Mouse (Mus musculus) bone marrow macrophage, adult 2 months (primary cell): ENCODE data around the gene Lrrc46. TPM values are rescaled to one million over a fixed set of nuclear protein-coding genes. Genes with fewer than 3 reads are reported as not detected.

ENCODE experiments used
- H3K27ac ChIP-seq: 2 replicates; pipeline ENCODE4 v1.5.1; 2012; ENCODE audit warnings: low read depth, low read length; ENCODE audit not compliant: insufficient read depth
- H3K4me1 ChIP-seq: 2 replicates; pipeline ENCODE4 v1.6.1; 2012; ENCODE audit warnings: low read length; ENCODE audit not compliant: control insufficient read depth, insufficient read depth
- H3K4me3 ChIP-seq: 2 replicates; pipeline ENCODE4 v1.5.1; 2012; ENCODE audit warnings: mild to moderate bottlenecking, low read length, moderate library complexity; ENCODE audit not compliant: insufficient read depth
- CTCF ChIP-seq: IDR thresholded peaks from 2 replicates; pipeline ENCODE4 v1.5.1; 2012; ENCODE audit warnings: low read depth, mild to moderate bottlenecking, low read length, moderate library complexity
- POLR2A ChIP-seq: IDR thresholded peaks from 2 replicates; pipeline ENCODE4 v1.6.1; 2012; ENCODE audit warnings: mild to moderate bottlenecking, low read depth, low read length, borderline replicate concordance
- polyA plus RNA-seq: library from polyadenylated mRNA; stranded (reverse); fragments of >200 nt; gene quantifications from 2 replicates; pipeline ENCODE4 v1.2.4, GENCODE M21; 2012; ENCODE audit not compliant: missing spikeins, insufficient read depth, insufficient read length

The Lrrc46 gene
- polyA plus RNA-seq, 1 experiment, result not detected

DNA sequence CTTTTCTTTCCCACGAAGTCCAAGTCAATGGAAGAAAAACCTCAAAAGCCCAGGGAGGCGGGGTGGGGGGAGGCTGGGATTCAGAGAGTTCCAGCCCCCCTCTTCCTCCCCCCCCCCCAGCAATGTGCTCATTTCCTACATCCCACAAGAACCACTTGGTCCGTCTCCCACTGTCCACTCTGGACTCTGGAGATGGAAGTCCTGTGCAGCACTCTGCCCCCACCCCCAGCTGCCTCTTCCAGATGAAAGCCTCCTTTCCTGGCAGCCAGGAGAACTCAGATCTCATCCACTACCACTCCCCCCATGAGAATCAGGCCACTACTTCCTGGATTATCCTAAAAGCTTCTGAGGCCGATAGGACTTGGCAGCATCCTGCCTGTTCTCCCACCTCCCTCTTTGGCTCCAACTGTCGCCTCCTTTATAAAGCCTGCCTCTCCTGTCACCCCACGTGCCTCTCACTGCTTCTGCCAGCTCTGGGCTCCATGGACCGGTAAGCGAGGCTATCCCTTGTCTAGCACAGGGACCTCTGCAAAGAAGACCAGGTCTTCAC, 28.0 kb downstream of the Lrrc46 start, which contains the start of gene Sp6:
Gene Sp6 (plus strand): TSS at position 274 of the 550 bp plus-strand sequence.
- no peak for TF ChIP-seq POLR2A
- TF ChIP-seq CTCF, result no peak
- Histone ChIP-seq H3K4me3 (no peak within 1 kb of the TSS), H3K27ac (no peak within 1 kb of the TSS), H3K4me1 (no peaks in the 10 kb centered on the region)

DNA sequence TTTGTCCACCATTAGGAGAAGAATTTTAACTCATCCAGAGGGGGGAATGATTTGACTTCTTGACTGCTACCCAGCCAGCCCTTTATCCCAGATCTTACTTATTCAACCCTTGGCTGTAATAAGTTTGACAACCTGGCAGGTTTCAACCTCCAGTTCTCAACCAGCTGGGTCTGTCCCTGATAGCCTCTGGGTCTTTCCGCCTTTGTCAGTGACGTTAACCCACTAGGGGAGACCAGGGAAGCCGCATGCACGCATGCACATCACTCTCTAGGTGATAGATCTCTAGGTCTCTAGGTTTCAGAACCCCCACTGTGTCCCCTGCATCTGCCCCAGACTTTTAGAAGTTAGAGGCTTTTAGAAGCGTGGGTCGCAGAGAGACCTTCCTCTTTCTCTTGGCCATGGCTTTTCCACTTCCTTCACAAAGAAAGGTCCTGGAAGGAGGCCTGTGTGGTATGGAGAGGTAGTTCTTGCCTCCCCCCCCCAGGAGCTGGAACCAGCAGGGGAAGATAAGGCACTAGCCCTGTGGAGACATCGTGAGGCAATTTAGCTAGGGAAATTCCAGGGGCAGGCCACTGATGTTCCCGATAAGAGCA, 31.9 kb downstream of the Lrrc46 start:
- Histone ChIP-seq H3K4me1 (no peaks in the 10 kb centered on the region), H3K27ac (no peak overlapping the region), H3K4me3 (no peak overlapping the region)
- TF ChIP-seq CTCF (no peak), POLR2A (no peak)

DNA sequence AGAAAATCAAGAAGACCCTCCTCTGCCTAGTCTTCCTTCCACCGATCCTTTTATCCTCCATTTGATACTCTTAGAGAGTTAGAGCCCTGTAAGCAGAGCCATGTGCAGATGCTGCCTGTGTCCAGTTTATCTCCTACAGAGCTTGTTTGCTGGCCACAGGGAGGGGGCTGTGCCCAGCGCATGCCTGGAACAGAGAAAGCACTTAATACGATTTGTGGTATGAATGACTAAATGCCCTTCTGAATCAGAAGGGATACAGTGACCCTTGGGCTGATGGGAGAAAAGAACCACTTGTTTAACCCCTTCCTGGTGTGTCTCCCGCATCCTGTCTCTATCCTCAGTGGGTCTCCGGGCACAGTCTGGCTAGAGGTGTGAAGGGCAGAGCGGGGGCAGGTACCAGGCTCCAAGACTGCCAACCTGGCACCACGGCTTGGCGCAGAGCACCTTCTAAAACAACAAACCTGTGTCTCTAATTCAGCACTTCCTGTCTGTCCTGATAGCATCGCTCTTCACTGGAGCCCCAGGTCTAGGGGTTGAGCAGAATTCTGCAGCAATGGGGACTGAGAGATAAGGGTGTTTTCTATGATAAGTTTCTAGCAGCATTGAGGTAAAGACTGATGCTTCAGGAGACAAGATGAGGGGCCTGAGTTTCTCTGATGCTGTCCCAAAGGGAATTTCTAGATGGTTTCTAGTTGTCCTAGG, 34.0 kb downstream of the Lrrc46 start:
- H3K27ac ChIP-seq, result no peak overlapping the region
- H3K4me1 ChIP-seq, result no peaks in the 10 kb centered on the region
- H3K4me3 ChIP-seq, result no peak overlapping the region
- no peak for TF ChIP-seq CTCF
- no peak for TF ChIP-seq POLR2A

DNA sequence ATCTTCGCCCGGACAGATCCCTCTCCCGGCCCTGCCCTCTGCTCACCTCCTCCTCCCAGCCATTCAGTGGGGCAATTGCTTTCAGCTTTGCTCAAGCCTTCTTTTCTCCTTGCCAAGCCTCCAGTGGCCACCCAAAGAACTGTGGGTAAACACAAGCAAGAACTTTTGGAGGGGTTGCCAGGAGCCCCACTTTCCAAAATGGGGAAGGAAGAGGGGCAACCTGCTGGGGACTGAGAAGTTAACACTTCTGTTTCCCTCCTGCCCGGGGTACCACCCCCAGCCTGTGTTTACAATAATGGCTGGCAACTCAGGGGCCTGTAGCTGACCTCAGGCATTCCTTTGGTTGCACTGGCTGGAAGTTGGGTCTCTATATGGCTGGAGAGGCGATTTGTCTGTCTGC, 38.0 kb downstream of the Lrrc46 start:
- no peak for TF ChIP-seq POLR2A
- TF ChIP-seq CTCF, result no peak
- Histone ChIP-seq H3K4me3 (no peak overlapping the region), H3K27ac (no peak overlapping the region), H3K4me1 (no peaks in the 10 kb centered on the region)

DNA sequence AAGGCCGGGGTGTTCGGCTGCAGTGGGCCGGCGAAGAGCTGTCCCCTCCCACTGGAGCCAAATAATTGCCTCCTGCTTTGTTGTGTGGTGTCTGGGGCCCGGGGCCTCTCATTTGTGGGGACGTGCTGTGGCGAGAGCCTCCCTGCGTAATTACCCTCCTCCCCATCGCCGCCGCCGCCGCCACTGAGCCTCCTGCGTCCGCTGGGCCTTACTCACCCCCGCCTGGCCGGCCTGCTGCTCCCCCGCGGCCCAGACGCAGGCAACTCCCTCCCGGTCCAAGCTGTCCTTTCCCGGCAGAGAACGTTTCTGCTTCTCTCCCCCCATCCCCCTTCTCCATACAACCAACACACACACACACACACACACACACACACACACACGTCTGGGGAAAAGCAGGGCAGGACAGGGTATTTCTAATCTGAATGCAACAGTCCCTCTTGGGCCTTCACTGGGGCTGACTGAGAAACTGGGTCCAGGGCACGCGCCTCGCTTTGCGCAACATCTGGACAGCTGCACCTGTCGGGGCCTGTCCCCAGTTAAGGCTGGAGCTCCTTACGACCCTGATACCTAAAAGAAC, 43.7 kb downstream of the Lrrc46 start:
- TF ChIP-seq POLR2A (no peak), CTCF (no peak)
- no peaks in the 10 kb centered on the region for H3K4me1 ChIP-seq
- no peak overlapping the region for H3K4me3 ChIP-seq
- H3K27ac ChIP-seq, result no peak overlapping the region

DNA sequence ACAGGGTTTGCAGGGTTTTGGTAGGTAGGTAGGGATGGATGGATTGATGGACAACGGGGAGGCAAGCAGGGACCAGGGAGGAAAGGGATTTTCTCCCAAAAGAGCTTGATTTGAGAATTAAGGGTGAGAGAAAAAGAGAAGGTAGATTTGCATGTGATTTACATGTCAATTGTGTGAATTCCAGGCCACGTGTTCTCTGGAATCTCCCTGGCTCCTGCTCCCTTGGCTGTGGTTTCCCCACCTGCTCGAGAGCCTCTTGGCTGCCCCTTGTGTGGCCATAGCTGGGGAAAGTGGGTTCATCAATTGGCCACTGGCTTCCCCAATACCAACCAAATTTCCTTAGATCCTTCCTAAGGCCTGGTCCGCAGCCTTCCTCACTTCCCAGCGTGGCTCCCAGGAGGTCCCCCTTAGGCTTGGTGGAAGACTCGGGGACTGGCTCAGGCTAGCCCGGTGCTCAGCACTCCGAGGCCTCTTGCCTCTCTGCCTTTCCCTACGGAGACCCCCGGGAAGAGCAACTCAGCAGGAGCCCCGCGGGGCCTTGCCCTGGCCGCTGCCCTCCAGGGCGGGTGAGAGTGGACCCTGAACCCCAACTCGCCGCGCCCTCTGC, 44.3 kb downstream of the Lrrc46 start:
- Histone ChIP-seq H3K4me1 (no peaks in the 10 kb centered on the region), H3K27ac (no peak overlapping the region), H3K4me3 (no peak overlapping the region)
- TF ChIP-seq CTCF, result no peak
- no peak for TF ChIP-seq POLR2A

DNA sequence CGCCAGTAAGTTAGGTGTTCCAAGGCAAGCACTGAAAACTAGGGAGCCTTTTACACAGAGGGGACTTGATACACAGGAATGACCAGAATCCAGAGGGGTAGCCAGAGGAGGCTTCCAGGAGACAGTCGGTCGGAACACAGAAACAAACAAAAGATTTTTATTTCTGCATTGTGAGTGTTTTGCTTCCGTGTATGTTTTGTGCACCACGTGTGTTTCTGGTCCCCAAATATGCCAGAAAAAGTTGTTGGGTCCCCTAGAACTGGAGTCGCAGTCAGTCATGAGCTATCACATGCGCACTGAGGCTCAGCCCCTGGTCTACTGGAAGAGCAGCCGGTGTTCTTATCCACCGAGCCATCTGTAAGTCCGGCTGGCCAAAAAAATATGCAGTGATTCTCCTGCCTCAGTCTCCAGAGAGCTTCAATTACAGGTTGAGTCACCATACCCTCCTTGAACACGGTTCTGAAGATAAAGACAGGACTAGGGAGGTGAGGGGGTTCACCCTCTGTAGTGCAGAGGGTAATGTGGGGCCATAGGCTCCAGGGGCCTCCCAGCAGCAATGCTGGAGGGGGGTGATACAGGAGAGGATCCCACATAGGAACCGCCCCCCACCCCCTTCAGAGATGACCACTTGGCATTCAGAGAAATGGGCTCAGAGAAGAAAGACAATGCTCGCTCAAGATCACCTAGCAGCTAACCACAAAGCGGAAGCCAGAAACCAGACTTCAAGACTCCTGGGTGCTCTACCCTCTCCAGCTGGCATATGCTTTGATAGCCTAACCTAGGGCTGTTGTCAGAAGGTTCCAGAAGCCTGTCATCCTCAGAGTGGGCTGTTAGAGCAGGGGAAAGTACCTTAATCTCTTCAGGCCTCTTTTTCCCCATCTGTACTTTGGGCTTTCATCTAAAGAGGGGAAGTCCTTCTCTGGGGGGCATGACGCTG, 45.1 kb downstream of the Lrrc46 start:
- no peak overlapping the region for H3K27ac ChIP-seq
- no peak for TF ChIP-seq POLR2A
- TF ChIP-seq CTCF, result no peak

DNA sequence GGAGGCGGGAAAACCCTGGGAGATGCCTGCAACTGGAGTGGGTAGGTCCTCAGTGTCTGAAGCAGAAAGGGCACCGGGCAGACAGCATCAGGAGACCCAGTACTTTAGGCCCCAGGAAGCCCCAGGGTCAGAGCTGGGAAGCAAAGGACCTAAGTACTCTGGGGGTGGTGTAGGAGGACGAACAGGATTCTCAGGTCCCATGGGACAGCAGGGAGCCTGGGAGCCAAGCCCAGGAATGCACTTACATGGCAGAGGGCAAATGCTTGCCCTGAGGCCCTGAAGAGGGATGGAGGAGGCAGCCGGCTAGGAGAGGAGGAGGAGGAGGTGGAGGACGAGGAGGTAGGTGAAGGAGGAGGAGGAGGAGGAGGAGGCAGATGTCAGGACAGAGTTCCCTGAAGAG, 46.2 kb downstream of the Lrrc46 start:
- Histone ChIP-seq H3K4me3 (no peak overlapping the region), H3K4me1 (no peaks in the 10 kb centered on the region), H3K27ac (no peak overlapping the region)
- no peak for TF ChIP-seq POLR2A
- TF ChIP-seq CTCF, result no peak

More for the DNA sequence above, 45.1 kb downstream of the Lrrc46 start:
- H3K4me1 ChIP-seq, result no peaks in the 10 kb centered on the region
- H3K4me3 ChIP-seq, result no peak overlapping the region
